Mouse (Mus musculus) kidney, postnatal 25 days (tissue): ENCODE measurements at regions not wholly inside any gene's neighbourhood (a gene's known extent, or its start where the extent isn't known, plus 50 kb on each side); places are given as distances from the start of the nearest gene placed in this dataset.
"Not testable (repeated sequence)": the region's sequence is repeated elsewhere in the genome, so short reads cannot be mapped to it uniquely, and the experiment has no call there.

ENCODE experiments used
- DNase-seq, 2 experiments: peaks; one replicate each; pipeline ENCODE4 v3.0.0; 2021; ENCODE audit warnings: mixed read lengths in 2 of 2

DNA sequence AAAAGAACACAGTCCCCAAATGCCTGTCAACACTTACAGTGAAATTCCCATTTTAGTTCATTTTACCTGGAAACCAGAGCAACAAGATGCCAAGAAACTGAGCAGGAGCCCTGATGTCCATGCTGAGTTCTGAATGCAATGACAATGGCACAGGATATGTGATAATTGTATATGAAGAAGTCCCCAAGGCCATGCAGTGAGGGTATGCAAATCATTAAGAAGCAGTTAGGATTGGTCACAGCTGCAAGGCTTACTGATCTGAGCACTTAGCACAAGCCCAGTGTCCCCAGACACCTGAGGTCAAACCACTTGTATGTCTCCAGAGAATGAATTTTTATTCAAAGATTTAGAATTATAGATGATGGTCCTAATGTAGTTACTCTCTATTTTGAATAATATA, 419.0 kb upstream of the Tacstd2 start:
- not testable (repeated sequence) for DNase-seq

DNA sequence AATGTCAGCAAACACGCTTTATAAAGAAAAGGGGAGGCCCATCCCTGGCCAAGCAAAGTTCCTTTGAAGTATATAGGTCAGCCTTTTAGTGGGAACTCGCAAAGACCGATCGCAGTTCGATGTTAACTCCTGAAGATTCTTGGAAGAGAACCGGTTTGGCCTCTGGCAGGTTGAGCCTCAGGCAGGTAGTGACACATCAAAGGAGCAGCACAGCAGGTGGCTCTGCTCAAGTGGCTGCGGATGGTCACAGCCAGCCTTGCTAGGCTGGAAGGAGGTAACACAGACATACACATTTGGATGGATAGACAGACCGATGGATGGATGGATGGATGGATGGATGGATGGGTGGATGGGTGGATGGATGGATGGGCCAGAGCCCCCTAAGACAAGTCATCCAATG, 395.9 kb upstream of the Tacstd2 start:
- not testable (repeated sequence) for DNase-seq

DNA sequence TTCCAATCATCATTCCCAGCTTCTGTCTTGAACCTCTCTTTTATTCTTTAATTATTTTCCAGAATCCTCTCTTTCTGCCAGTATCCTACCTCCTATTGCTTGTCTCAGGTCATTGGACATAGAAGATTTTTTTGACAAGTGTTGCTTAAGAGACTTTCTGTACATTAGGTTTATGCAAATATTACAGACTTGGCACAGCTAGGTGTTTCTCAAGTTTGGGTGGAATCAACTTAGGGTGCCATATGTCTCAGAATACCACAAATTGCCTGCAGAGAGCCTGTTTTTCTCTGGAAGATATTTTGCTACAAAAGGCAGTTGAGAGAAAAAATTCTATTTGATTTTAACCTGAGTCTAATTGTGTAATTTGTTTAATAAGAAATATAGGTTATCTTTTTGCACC, 386.9 kb upstream of the Tacstd2 start:
- DNase-seq = no peak

DNA sequence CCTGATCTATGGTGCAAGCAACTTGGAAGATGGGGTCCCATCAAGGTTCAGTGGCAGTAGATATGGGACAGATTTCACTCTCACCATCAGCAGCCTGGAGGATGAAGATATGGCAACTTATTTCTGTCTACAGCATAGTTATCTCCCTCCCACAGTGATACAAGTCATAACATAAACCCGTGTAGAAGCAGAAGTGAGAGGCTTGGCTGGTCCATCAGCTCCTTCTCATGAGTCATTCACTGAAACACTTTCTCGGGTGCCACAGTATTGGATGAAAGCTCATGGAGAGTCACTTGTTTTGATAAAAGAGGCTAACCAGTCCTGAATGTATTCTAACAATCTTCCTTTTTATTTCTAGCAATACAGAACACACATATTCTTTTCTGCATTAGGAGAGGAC, 378.3 kb upstream of the Tacstd2 start:
- no peak for DNase-seq

DNA sequence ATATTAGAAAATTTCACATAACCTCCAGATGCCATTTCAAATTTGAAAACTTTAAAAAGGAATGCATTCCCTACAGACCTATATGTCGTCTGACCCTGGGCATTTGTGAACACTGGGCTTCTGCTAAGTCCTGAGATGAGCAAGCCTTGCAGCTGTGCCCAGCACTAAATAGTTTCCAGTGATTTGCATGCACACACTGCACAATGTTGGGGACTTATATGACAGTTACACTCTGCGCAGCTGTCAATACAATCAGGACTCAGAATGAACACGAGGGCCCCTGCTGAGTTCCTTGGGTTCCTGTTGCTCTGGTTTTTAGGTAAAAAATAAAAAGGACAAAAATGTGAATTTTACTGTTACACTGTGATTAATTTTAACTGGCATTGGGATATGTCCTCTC, 377.7 kb upstream of the Tacstd2 start:
- no peak for DNase-seq

DNA sequence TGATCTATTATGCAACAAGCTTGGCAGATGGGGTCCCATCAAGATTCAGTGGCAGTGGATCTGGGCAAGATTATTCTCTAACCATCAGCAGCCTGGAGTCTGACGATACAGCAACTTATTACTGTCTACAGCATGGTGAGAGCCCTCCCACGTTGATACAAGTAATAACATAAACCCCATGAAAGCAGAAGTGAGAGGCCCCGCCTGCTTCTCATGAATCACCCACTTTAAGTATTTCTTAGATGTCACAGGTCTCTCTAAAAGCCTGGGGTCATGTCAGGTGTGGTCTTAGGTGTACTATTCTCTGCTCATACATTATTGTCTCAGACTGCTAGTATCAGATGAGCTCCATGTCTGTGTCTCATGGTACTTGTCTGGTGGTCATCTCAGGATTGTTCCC, 360.9 kb upstream of the Tacstd2 start:
- no peak for DNase-seq

DNA sequence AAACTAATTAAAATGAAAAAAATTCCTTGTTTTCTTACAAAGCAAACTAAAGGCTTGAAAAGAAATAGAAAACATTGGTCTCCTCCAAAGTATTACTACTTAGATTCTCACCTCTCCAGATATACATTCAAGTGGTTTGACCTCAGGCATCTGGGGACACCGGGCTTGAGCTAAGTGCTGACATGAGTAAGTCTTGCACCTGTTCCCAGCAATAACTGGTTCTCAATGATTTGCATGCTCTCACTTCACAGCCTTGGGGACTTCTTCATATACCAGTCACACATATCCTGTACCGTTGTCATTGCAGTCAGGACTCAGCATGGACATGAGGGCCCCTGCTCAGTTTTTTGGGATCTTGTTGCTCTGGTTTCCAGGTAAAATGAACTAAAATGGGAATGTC, 360.3 kb upstream of the Tacstd2 start:
- DNase-seq = no peak

DNA sequence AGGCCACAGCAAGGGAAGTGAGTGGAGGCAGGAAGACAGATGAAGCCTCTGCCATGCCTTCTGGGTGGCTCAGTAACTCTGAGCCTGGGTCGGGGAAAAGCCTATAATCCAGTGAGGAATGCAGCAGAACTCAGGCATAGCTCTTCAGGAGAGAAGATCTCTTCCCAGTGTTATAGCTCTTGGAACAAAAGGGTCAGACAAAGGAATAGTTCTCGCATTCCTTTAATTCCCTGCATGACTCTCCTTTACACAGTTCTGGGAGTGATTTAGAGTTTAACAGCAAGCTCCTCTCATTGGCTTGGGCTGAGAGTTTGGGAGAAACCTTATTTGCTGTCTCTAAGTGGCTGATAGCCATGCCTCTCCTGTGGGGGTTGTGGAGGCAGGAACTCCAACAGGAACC, 352.0 kb upstream of the Tacstd2 start:
- no peak for DNase-seq

DNA sequence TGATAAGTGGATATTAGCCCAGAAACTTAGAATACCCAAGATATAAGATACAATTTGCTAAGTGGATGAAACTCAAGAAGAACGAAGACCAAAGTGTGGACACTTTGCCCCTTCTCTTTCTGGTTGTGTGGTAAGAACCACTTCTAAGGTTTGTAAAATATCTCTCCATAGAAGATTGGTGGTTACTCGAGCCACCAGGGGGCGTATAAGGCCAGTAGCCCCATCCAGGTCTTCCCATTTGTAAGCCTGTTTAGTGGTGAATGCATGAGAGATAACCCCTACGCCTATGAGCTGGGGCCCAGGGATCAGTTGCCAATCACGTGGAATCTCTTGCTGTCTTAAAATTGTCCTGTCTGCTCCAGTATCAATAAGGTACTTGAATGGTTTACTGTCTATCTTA, 349.3 kb upstream of the Tacstd2 start:
- no peak for DNase-seq

DNA sequence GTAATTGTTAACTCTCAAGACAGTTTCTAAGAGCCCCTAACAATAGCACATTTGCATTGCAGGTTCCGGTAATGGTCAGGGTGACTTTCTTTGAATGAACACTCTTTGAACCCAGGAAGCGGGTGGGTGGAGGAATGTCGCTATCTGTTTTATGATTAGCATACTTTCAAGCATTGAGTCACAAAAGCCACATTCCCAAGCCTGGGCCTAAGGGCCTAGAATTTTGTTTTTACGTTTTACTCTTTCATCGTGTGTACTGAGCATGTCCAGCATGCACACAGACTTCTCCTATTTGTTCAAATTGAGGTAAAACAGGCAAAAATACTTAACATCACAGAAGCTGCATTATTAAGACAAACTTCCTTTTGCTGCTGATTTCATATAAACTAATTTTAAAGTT, 345.9 kb upstream of the Tacstd2 start:
- not testable (repeated sequence) for DNase-seq

DNA sequence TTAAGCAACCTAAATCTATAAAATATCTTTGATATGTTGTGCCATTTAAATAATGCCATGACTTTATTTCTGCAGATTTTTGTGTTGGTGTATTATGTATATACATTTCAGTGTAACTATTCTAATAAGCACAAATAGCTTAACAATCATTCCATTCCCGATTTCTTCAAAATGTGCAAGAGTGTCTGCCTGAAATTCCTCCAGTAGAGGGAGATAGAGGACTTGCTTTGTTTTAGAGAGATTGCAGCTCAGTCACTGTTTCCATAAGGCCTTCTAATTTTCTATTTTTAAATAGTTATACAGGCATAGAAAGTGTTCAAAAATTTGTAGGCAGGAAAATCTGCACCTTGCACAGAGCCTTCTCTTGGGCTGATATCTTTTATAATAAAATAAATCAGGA, 322.3 kb upstream of the Tacstd2 start:
- not testable (repeated sequence) for DNase-seq

DNA sequence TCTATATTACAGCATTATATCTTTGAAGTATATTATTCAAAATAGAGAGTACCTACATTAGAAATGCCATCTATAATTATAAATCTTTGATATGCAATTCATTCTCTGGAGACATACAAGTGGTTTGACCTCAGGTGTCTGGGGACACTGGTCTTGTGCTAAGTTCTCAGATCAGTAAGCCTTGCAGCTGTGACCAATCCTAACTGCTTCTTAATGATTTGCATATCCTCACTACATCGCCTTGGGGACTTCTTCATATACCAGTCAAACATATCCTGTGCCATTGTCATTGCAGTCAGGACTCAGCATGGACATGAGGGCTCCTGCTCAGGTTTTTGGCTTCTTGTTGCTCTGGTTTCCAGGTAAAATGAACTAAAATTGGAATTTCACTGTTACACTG, 303.9 kb upstream of the Tacstd2 start:
- not testable (repeated sequence) for DNase-seq

DNA sequence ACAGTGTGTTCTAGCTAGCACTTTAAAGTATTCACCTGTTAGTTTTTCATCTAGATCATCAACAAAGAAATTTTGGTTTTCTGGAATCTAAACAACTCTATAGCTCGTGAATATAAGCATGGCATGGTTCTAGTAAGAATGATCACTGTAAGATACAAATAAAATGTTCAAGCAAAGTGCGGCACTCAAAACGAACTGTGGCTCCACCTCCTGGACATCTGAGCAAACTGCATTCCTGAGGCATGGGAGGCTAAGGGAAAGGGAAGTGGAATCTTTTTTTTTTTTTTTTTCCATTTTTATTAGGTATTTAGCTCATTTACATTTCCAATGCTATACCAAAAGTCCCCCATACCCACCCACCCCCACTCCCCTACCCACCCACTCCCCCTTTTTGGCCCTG, 276.9 kb upstream of the Tacstd2 start:
- DNase-seq = peak in 1 of 2 experiments; percentile 6

DNA sequence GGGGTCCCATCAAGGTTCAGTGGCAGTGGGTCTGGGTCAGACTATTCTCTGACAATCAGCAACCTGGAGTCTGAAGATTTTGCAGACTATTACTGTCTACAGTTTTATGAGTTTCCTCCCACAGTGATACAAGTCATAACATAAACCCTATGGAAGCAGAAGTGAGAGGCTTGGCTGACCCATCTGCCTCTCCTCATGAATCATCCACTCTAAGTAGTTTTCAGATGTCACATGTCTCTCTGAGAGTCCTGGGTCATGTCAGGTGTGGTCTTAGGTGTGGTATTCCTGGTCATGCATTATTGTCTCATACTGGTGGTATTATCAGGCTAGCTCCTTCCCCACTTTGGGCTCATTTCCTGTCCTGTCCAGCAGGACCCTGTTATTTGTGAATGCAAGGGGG, 255.8 kb upstream of the Tacstd2 start:
- no peak for DNase-seq

DNA sequence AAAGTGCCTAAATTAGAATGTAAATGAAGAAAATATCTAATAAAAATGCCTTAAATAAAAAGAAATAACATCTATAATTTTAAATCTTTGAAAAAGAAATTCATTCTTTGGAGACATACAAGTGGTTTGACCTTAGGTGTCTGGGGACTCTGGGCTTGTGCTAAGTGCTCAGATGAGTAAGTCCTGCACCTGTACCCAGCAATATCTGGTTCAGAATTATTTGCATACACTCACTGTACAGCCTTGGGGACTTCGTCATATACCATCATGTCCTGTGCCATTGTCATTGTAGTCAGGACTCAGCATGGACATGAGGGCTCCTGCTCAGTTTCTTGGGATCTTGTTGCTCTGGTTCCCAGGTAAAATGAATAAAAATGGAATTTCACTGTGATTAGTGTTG, 255.1 kb upstream of the Tacstd2 start:
- DNase-seq = no peak

DNA sequence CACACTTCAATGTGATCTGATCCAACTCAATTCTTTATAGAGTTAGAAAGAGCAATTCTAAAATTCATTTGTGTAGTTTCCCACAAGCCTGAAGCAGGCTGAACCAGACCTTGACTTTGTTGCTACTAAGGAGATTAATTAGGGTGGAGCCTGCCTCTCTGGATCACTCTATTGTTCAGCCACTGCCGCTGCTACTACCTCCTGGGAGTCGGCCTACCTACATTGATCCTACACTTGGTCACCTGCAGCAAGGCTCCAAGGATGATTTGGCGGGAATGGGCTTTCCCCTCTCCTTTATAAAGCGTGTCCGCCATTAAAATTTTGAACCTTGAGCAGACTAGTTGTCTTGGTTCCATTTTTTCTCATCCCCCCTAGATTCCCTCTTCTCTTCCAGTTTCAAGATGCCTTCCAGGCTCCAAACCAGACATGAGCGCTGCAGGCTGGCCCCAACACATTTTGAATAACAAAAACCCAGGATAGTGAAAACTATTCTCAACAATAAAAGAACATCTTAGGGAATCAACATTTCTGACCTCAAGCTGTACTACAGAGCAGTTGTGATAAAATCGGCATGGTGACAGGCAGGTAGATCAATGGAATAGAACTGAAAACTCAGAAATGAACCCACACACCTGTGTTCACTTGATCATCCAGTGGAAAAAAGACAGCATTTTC, 251.6 kb upstream of the Tacstd2 start:
- DNase-seq = no peak

DNA sequence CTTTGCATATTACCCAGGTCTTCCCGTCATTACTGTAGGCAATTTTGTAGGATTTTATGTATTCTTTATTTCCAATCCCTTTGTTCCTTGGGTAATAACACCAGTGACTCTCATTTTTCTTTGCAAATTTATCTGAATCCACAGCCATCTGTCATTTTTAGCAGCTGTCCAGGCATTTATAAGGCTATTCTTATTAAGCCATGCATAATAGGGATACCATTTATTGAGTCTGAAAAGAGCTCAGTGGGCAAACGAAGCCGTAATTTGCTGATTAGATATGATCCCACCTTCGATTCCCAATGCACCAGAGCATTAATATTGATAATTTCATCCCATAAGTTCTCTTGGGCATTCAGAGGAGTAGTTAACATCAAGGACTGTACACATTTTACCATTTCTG, 243.3 kb upstream of the Tacstd2 start:
- DNase-seq = no peak

DNA sequence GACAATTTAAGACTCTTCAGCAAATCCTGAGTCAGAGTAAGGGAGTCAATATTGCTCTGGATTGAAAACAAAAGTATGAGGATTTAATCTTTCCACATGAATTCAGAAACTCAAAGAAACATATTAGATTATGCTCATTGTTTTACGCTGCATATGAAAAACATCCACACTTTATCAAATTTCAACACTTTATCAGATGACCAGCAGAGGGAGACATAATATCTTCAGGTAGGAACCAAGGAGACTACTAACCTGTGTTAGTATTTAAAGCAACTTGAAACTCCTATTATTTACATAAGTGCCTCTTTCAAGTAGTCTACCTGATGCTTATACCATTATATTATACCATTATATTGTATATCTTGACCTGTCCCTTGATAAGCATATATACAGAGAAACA, 218.5 kb upstream of the Tacstd2 start:
- DNase-seq = not testable (repeated sequence)

DNA sequence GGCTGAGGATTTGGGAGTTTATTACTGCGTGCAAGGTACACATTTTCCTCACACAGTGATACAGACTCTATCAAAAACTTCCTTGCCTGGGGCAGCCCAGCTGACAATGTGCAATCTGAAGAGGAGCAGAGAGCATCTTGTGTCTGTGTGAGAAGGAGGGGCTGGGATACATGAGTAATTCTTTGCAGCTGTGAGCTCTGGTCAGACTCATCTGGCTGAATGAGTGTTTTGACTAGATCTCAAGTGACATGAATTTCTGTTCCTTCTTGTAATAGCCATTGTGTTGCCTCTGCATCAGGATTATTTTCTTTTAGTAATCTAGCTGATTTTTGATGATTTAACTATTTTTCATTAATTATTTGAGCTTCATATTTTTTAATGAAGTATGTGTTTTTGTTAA, 190.0 kb upstream of the Tacstd2 start:
- no peak for DNase-seq

DNA sequence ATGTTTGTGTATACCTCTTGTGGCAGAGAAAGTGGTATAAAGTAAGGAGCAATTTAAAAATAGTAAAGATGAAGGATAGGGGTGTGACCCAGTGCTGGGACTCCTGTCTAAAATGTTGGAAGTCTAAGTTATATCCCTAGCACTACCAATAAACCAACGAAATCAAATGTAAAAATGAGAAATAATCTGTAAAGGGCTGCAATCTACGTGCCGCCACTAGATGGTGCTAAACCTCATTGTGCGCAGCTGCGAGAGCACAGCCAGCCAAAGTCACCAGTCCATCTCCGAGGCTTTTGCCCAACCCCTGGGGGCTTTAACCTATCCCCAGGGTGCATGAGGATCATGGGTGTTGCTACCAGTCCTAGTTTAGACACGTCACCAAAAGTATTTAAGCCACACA, 163.4 kb upstream of the Tacstd2 start:
- peak in 1 of 2 experiments; percentile 47 for DNase-seq

DNA sequence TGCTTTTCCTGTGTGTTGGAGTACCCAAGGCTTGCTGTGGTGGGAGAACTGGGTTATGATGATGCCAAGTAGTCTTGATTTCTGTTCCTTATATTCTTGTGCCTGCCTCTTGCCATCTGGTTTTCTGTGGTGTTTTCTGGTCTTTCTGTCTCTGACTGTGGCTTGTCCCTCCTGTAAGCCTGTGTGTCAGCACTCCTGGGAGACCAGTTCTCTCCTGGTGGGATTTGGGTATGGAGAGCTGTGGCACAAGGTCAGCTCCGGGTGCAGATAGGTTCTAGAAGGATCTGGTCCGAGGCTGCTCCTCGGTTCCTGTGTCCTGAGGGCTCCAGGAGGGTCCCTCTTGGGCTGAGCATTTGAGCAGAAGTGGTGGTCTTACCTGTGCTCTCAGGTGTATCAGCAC, 155.4 kb upstream of the Tacstd2 start:
- peak in 1 of 2 experiments; percentile 33 for DNase-seq

DNA sequence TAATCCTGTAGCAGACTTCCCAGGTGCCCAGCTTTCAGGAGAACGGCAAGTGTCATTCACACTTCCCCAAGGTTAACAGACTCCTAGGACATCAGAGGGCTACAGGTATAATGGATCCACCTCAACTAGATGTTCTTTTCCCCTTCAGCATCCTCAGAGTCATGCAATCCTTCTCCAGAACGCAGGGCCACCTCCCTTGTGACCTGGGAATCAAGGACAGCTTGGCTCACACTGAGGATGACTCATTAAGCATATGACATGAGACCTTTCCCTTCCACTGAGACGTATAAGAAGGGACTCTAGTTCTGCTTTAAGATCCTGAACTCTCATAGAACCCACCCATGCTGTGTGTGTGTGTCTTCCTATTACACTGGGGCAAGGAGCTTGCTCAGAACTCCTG, 147.5 kb upstream of the Tacstd2 start:
- not testable (repeated sequence) for DNase-seq

DNA sequence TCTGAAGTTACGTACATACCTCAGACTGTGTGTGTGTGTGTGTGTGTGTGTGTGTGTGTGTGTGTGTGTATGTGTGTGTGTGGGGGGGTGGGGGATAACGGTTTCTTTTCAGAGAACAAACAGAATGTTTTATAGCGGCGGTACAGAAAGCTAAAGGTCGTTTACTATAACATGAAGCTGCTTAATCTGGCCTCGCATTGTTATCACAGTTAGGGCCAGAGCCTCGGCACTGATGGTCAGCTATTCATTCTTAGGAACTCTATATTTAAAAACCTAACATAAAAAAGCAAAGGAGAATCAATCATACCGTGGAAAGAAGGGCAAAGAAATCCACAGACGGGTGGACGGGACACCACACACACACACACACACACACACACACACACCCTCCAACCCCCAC, 146.0 kb upstream of the Tacstd2 start:
- not testable (repeated sequence) for DNase-seq

DNA sequence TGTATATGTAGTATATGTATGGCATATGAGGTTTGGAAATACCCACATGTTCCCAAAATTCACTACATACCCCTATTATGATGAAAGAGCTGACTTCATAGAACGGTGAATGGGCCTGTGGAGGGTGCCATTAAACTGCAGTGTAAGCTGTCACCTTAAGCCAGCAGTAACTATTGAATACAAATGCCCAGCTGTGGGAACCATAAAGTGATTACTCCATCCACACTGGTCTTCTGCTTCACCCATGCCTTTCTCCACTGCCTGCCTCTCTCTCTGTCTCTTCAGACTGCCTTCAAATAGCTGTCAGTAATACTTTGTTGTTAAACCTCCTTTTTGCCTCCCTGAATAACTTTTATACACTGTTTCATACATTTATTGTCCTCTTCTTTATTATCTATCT, 143.5 kb upstream of the Tacstd2 start:
- DNase-seq = not testable (repeated sequence)

DNA sequence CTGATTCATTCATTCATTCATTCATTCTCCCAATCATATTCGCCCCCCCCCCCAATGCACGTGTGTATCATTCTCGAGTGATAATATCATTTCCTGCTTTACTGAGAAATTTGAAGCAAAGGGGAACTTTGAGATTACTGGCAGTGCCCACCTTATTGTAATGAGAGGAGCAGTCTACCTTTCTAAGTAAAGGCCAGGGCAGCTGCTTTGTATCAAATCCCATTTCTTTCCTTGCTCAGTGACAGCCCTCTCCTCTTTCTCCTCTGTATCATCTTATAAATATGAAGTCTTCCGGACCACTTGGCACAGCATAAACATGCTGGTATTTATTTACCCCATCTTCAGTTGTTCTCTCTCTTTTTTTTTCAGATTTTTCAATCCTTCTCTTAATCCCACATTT, 139.1 kb upstream of the Tacstd2 start:
- DNase-seq = not testable (repeated sequence)
